Comparison of ENCODE assay signal across 11 mouse cellular contexts in the genomic region with DNA sequence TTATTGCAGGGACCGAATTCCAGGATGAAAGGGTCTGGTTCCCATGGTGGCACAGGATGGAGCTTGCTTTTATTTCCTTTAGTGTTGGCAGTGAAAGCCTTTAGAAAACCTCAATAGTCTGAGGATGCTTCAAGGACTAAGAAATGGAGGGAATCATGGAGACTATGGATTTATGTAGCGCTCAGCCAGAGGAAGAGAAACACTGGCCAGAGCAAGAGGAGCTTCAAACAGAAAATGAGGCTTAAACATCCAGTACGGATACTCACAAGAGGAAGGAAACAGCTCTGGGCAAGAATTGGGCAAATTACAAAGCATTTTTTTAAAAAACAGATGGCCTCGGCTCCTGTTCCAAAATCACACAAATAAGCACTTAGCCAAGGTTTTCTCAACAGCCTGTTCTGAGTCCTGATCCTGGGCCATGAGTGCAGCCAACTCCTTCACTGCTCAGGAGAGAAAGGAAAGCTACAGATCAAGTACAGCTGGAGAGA.
DNase-seq lines count a peak whose midpoint lies in the region; ATAC-seq and TF ChIP-seq lines count a peak whose summit lies in the region.
"Had no signal": no experiment of that assay in that cellular context is flagged by ENCODE, and none has a peak within 500 bp of the region (broad histone marks: within the 10 kb centered on the region; RNA-seq: fewer than 3 reads in every experiment).

No protein-coding gene starts in this region.

- no peaks in the 10 kb centered on the region for H3K36me3 ChIP-seq in heart, embryonic 12.5 days
- no peaks in the 10 kb centered on the region for H3K36me3 ChIP-seq in forebrain, embryonic 16.5 days (ENCODE audit: control insufficient read depth, insufficient read depth)
- H3K36me3 ChIP-seq in intestine, embryonic 15.5 days, result no peaks in the 10 kb centered on the region
- no peaks in the 10 kb centered on the region for H3K36me3 ChIP-seq in kidney, adult 2 months (ENCODE audit: control insufficient read depth, insufficient read depth, low read length)
- H3K36me3 ChIP-seq: liver, embryonic 15.5 days had no signal

- no peak overlapping the region for H3K4me3 ChIP-seq in heart, embryonic 12.5 days
- no peak overlapping the region for H3K4me3 ChIP-seq in forebrain, embryonic 16.5 days (replicated peaks; ENCODE audit: low read length)
- no peak overlapping the region for H3K4me3 ChIP-seq in intestine, embryonic 15.5 days (replicated peaks)
- no peak overlapping the region for H3K4me3 ChIP-seq in kidney, adult 2 months (ENCODE audit: insufficient read depth, low read depth, low read length)
- H3K4me3 ChIP-seq: erythroblast, embryonic 14.5 days; liver, embryonic 15.5 days had no signal

- H3K4me1 ChIP-seq in heart, embryonic 12.5 days (replicated peaks), result no peaks in the 10 kb centered on the region
- H3K4me1 ChIP-seq in forebrain, embryonic 16.5 days (replicated peaks; ENCODE audit: control insufficient read depth, insufficient read depth, low read length), result peaks cover 12% of the 10 kb centered on the region
- no peaks in the 10 kb centered on the region for H3K4me1 ChIP-seq in intestine, embryonic 15.5 days (replicated peaks)
- H3K4me1 ChIP-seq in kidney, adult 2 months (ENCODE audit: control insufficient read depth, insufficient read depth, low read length), result no peaks in the 10 kb centered on the region
- H3K4me1 ChIP-seq: liver, embryonic 15.5 days had no signal

- no peaks in the 10 kb centered on the region for H3K27me3 ChIP-seq in heart, embryonic 12.5 days (replicated peaks)
- H3K27me3 ChIP-seq in forebrain, embryonic 16.5 days (replicated peaks; ENCODE audit: control insufficient read depth, insufficient read depth, low read length), result no peaks in the 10 kb centered on the region
- no peaks in the 10 kb centered on the region for H3K27me3 ChIP-seq in intestine, embryonic 15.5 days (replicated peaks)
- no peaks in the 10 kb centered on the region for H3K27me3 ChIP-seq in kidney, adult 2 months (replicated peaks; ENCODE audit: control insufficient read depth, insufficient read depth, low read length)
- H3K27me3 ChIP-seq: liver, embryonic 15.5 days had no signal

- no peaks in the 10 kb centered on the region for H3K9me3 ChIP-seq in heart, embryonic 12.5 days (replicated peaks)
- H3K9me3 ChIP-seq in forebrain, embryonic 16.5 days (ENCODE audit: control insufficient read depth, low read length), result no peaks in the 10 kb centered on the region
- H3K9me3 ChIP-seq in intestine, embryonic 15.5 days, result no peaks in the 10 kb centered on the region
- H3K9me3 ChIP-seq: liver, embryonic 15.5 days had no signal

- peak; percentile 46 for DNase-seq in heart, adult 8-10 months (ENCODE audit: low spot score)
- DNase-seq in cerebellum, adult 11 months, result peak; percentile 69
- peak; percentile 33 to 42 for DNase-seq in layer of hippocampus, postnatal 36 days
- DNase-seq in adrenal gland, adult 18-20 months (ENCODE audit: low spot score in 2 of 2), result no peak
- DNase-seq in kidney, adult 2 months, result no peak
- DNase-seq: kidney, adult 18-20 months had no signal

- H3K9ac ChIP-seq in heart, embryonic 12.5 days, result no peak overlapping the region
- no peak overlapping the region for H3K9ac ChIP-seq in forebrain, embryonic 16.5 days (replicated peaks; ENCODE audit: low read depth, low read length)
- H3K9ac ChIP-seq in intestine, embryonic 15.5 days, result no peak overlapping the region
- H3K9ac ChIP-seq: liver, embryonic 15.5 days had no signal

- TF ChIP-seq POLR2A in kidney, adult 2 months (IDR thresholded peaks at IDR 0.05; ENCODE audit: low read depth, low read length), result no peak

- WGBS in heart, embryonic 12.5 days, result 73% methylated on average over 4 of the region's 4 CpGs
- WGBS in forebrain, embryonic 16.5 days, result 31% methylated on average over 4 of the region's 4 CpGs
- WGBS in intestine, embryonic 15.5 days, result 81% methylated on average over 4 of the region's 4 CpGs
- 74% methylated on average over 4 of the region's 4 CpGs for WGBS in kidney, adult 2 months

- no peak for TF ChIP-seq CTCF in kidney, adult 2 months (conservative IDR thresholded peaks at IDR 0.05; ENCODE audit: insufficient read depth, insufficient read length, low read depth, low read length)

- no peak for ATAC-seq in heart, embryonic 12.5 days (ENCODE audit: insufficient number of reproducible peaks, low FRiP score)
- ATAC-seq in forebrain, embryonic 16.5 days, result peak; percentile 73
- no peak for ATAC-seq in intestine, embryonic 15.5 days

- no peak overlapping the region for H3K27ac ChIP-seq in heart, embryonic 12.5 days (ENCODE audit: poor library complexity, severe bottlenecking)
- H3K27ac ChIP-seq in forebrain, embryonic 16.5 days (ENCODE audit: low read length), result no peak overlapping the region; the same call in 1 of the 2 replicates
- H3K27ac ChIP-seq in intestine, embryonic 15.5 days, result no peak overlapping the region
- H3K27ac ChIP-seq in kidney, adult 2 months (ENCODE audit: insufficient read depth, low read depth, low read length), result no peak overlapping the region
- H3K27ac ChIP-seq: liver, embryonic 15.5 days had no signal

- H3K4me2 ChIP-seq in heart, embryonic 12.5 days, result no peak overlapping the region
- H3K4me2 ChIP-seq in forebrain, embryonic 16.5 days (ENCODE audit: low read length), result no peak overlapping the region
- no peak overlapping the region for H3K4me2 ChIP-seq in intestine, embryonic 15.5 days (replicated peaks)
- H3K4me2 ChIP-seq: liver, embryonic 15.5 days had no signal

Comparison
In these comparisons a context has a peak if more than half of its experiments do, and no peak if none do; other contexts are left out.
1. DNase-seq: peak in heart, adult 8-10 months (single experiment), cerebellum, adult 11 months (single experiment) and layer of hippocampus, postnatal 36 days (2 of 2); none in adrenal gland, adult 18-20 months (0 of 2) and kidney, adult 2 months (single experiment).